Mouse (Mus musculus): ENCODE data around the gene Hdac7.
A peak's percentile ranks its signal among the peaks of the same experiment; 100 is the strongest.

Gene Hdac7

GRCm38 (mm10) chr15:97812126-97812525, 32.2 kb downstream of the Hdac7 start:
- peak; percentile 59 for DNase-seq

GRCm38 (mm10) chr15:97811307-97811706, 33.0 kb downstream of the Hdac7 start:
- no peak for DNase-seq

- DNase-seq = no peak
Measured at GRCm38 (mm10) chr15:97810399-97810798, 33.9 kb downstream of the Hdac7 start.

DNA sequence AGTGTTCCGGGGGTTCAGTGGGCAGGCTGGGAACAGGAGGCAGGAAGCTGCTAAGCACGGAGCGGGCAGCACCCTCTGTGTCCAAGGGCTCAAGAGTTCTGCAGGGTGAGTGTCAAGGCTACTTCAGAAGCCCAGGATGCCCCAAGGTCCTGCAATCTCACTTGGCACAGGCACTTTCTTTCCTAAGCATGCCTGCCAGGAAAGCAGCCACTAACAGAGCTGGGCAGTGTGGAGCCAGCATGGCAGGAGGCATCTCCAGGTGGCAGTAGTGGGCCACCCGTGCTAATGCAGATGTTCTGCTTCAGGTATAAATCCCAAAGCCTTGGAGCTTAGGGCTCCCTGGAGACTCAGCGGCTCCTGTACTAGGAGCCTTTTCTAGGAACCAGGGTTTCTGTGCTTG, 34.4 kb downstream of the Hdac7 start:
- no peak for DNase-seq

GRCm38 (mm10) chr15:97809206-97809605, 35.1 kb downstream of the Hdac7 start:
- DNase-seq = no peak

- no peak for DNase-seq
Measured at GRCm38 (mm10) chr15:97808532-97808931, 35.8 kb downstream of the Hdac7 start.

- no peak for DNase-seq
Measured at GRCm38 (mm10) chr15:97807867-97808266, 36.4 kb downstream of the Hdac7 start.

GRCm38 (mm10) chr15:97802575-97802974, 41.7 kb downstream of the Hdac7 start:
- DNase-seq = no peak

DNA sequence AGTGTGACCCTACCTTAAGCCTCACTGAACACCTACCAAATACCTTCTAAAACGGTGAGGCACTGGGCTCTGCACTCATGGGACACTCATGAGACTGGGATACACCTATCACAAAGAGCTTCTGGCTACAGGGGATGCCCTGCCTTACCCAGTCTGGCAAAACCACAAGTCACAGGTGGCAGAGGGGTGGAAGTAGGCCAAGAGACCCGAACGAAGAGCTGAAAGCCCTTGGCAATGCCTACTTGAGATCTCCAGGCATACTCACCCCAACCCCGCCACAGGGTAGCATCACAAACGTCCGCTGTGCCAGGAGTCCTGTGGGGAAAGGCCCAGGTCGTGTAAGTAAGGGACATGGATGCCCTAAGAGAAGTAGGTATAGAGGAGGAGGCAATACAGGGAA, 42.5 kb downstream of the Hdac7 start:
- no peak for DNase-seq

DNA sequence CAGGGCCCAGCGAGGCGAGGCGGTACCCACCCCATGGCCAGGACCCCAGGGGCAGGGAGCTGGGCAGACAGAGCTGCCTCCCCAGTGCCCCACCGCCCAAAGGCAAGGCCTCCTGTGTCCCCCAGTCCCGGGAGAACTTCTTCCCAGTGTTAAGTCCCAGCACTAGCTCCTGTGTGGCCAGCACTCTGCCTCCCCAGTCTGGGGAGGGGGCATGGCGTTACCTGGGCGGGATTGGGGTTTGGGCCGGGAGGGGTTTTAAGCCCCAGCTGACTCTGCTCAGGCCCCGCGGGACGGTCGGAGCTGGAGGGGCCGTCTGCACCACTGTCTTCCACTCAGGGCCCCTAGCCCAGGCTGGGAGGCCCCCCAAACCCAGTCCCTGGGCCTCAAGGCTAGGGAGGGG, 43.4 kb downstream of the Hdac7 start:
- no peak for DNase-seq

GRCm38 (mm10) chr15:97799446-97799845, 44.9 kb downstream of the Hdac7 start:
- DNase-seq = no peak

DNA sequence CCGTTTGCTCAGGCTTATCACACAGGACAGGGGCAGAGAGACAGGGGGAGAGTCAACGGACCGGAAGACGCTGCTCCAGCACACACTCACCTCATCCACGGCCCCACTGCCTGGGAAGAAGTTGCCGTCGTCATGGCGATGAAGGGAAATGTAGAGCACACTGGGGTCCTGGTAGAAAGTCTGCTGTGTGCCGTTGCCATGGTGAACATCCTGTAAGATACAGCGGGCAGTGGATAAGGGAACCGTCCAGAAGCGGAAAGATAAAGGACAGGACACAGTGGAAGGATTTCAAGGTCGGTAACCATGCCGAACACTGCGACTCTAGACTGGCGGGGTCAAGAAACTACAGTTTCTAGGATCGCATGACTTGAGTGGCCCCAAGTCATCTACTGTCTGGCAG, 46.2 kb downstream of the Hdac7 start:
- DNase-seq = no peak

- DNase-seq = no peak
Measured at GRCm38 (mm10) chr15:97796674-97797310, 47.5 kb downstream of the Hdac7 start.

GRCm38 (mm10) chr15:97795559-97796235, 48.6 kb downstream of the Hdac7 start:
- no peak for DNase-seq

DNA sequence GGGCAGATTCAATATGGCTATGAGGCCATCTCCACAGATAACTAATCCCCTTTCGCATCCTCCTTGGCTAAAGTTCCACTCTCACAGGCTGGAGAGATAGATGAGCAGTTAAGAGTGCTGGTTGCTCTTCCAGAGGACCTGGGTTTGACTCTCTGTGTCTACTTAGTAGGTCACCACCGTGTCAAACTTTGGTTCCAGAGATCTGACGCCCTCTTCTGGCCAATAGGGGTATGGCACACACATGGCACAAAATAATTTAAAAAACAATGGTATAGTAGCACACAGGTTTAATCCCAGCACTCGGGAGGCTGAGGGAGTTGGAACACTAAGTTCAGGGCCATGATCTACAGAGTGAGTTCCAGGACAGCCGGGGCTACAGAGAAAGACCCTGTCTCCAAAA, 50.0 kb downstream of the Hdac7 start:
- no peak for DNase-seq

DNA sequence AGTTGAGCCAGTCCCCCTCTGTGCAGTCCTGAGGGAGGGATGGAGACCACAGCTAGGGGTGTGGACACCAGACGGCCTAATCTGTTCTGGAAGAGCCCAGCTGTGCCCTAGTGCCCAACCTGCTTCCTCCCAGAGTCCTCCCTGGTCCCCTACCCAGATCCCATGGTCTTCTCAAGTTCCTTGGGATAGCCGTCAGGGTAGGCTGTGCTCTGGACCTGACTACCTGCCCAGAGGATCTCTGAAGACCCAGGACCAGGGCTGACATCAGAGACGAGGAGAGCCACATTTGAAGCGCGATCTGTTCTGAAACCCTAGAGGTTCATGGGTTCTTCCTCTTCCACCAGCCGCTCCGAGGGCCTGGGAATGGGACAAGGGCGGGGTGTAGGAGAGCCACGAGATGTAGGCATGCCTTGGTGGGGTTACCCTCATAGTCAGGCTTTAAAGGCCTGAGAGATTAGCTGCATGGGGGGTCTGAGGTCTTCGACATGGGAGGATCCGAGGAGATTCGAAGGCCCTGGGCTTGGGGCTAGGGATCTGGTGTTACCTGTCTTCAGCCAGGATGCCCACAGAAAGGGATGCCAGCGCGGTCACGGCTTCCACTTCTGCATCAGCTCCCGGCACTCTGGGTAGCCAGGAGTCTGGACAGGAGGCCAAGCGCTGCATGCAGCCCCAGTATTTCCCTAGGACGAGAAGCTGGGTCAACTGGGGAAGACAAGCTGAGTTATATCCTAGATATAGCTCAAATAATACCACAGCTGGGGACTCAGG, 50.7 kb downstream of the Hdac7 start:
- DNase-seq = no peak

- no peak for DNase-seq
Measured at GRCm38 (mm10) chr15:97791126-97791700, 53.1 kb downstream of the Hdac7 start.

DNA sequence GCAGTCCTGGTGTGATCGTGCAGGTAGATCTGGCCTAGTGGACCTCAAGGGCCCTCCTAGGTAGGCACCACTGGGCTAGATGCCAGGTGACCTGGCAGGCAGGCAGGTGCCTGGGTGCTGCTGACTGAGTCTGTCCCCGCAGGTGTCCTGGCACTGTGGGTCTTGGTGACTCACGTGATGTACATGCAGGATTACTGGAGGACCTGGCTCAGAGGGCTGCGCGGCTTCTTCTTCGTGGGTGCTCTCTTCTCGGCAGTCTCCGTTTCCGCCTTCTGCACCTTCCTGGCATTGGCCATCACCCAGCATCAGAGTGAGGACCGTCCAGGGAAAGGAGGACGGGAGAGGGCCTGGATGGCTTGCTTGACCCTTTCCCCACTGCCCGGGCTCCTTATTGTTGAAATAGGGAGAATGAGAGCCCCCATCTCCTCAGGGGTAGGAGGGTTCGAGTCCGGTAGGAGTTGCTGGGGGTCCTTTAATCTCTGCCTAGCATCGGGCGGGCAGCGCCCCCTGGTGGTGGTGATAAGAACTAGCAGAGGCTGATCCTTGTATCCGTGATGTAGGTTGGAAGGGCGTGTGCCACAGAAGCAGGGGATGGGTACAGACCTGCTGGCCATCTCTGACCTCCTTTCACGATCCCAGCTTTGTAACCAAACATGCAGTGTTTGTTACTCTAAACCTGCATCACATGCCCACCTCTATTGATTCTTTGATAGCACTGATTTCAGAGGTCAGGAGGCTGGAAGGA, 54.4 kb downstream of the Hdac7 start:
- DNase-seq = peak; percentile 74

DNA sequence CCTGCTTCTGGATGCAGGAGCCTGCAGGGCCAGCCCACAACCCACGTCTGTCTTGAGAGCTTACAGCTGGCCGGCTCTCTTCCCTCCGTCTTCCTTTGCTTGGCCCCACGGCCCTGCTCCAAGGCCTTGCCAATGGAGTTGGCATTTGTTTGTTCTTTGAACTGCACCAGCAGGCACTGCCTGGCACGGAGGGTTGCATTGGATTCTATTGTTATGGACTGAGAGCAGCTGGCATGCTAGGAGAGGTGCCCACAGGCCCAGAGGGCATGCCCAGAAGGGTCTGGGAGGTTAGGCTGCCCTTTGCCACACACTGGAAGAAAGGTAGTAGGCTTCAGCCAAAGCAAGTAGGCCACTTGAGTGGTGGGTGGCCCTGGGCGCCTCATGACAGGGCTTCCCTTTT, 55.5 kb downstream of the Hdac7 start:
- no peak for DNase-seq

- no peak for DNase-seq
Measured at GRCm38 (mm10) chr15:97787799-97788667, 56.3 kb downstream of the Hdac7 start.

- no peak for DNase-seq
Measured at GRCm38 (mm10) chr15:97787148-97787798, 57.0 kb downstream of the Hdac7 start.

Data from lung, postnatal 14 days (tissue).